Mouse (Mus musculus) cortical plate, adult 2 months (tissue): ENCODE data around the gene Nlgn2.

Experiments used
- CTCF ChIP-seq: fragments of 200-500 bp; IDR thresholded peaks from 2 replicates; pipeline ENCODE4 v1.5.1; 2011; ENCODE audit warnings: mild to moderate bottlenecking, control low read depth, low read length; ENCODE audit not compliant: insufficient read depth; ENCODE audit errors: extremely low read depth
- POLR2A ChIP-seq: fragments of 200-500 bp; IDR thresholded peaks from 2 replicates; pipeline ENCODE4 v1.6.1; 2011; ENCODE audit warnings: mild to moderate bottlenecking, low read length, control low read depth; ENCODE audit not compliant: insufficient read depth; ENCODE audit errors: extremely low read depth

DNA sequence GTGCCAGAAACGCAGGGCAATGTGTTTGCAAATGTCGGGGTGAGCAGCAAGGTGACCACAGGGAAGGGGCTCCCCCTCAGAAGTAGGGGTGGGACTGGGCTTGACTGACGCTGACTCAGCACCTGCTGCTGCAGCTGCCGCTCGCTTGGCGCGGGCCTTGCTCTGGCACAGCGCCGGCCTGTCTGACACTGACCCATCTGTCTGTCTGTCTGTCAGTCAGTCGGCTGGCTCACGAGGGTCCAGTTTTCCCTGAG, 37.5 kb downstream of the Nlgn2 start:
- no peak for TF ChIP-seq POLR2A
- no peak for TF ChIP-seq CTCF
